11 mouse cellular contexts compared by ENCODE assay signal in the genomic region with DNA sequence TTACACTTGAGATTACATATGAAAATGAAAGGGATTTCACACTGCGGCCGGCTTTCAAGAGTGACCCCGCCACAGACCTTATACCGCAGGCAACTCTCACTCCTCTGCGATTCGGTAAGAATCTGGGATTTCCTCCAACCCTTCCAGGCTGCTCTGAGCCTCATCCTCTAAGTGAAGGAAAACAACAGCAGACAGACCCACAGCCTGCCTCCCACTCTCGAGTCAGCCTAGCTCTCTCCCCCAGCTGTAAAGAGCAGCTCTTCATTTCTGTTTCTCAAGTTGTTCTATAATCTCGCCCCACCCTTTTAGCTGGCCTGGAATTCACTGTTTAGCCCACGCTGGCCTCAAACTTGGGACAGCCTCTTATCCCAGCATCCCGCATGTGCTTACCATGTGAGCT. TPM values are rescaled to one million over a fixed set of nuclear protein-coding genes. Genes with fewer than 3 reads are reported as not detected.
DNase-seq lines count a peak whose midpoint lies in the region; ATAC-seq and TF ChIP-seq lines count a peak whose summit lies in the region.
"Had no signal": no experiment of that assay in that cellular context is flagged by ENCODE, and none has a peak within 500 bp of the region (broad histone marks: within the 10 kb centered on the region; RNA-seq: fewer than 3 reads in every experiment).

No protein-coding gene starts in this region.

- 66% methylated on average over 10 of the region's 10 CpGs for WGBS in forebrain, postnatal 0 days
- 80% methylated on average over 10 of the region's 10 CpGs for WGBS in forebrain, embryonic 14.5 days
- WGBS in heart, embryonic 13.5 days, result 53% methylated on average over 10 of the region's 10 CpGs
- WGBS in midbrain, embryonic 15.5 days, result 70% methylated on average over 10 of the region's 10 CpGs

- no peak overlapping the region for H3K9ac ChIP-seq in forebrain, postnatal 0 days
- no peak overlapping the region for H3K9ac ChIP-seq in forebrain, embryonic 14.5 days (ENCODE audit: low read length)
- peak overlapping the region; percentile 37; the same call in 1 of the 2 replicates for H3K9ac ChIP-seq in heart, embryonic 13.5 days
- no peak overlapping the region for H3K9ac ChIP-seq in midbrain, embryonic 15.5 days
- H3K9ac ChIP-seq: embryonic facial prominence, embryonic 13.5 days; neural tube, embryonic 12.5 days had no signal

- H3K4me2 ChIP-seq in forebrain, postnatal 0 days (ENCODE audit: low read depth), result no peak overlapping the region
- H3K4me2 ChIP-seq in forebrain, embryonic 14.5 days (ENCODE audit: low read length), result no peak overlapping the region
- H3K4me2 ChIP-seq in heart, embryonic 13.5 days, result peak overlapping the region; percentile 25; the same call in 1 of the 2 replicates
- no peak overlapping the region for H3K4me2 ChIP-seq in midbrain, embryonic 15.5 days
- H3K4me2 ChIP-seq: embryonic facial prominence, embryonic 13.5 days; neural tube, embryonic 12.5 days had no signal

- no peak overlapping the region for H3K4me3 ChIP-seq in forebrain, postnatal 0 days (ENCODE audit: low read depth, low read length)
- H3K4me3 ChIP-seq in forebrain, embryonic 14.5 days (ENCODE audit: low read depth, low read length), result no peak overlapping the region
- H3K4me3 ChIP-seq in layer of hippocampus, adult 2 months, result no peak overlapping the region; the same call in 1 of the 2 replicates
- no peak overlapping the region for H3K4me3 ChIP-seq in heart, embryonic 13.5 days
- H3K4me3 ChIP-seq in midbrain, embryonic 15.5 days, result no peak overlapping the region
- H3K4me3 ChIP-seq: embryonic facial prominence, embryonic 13.5 days; neural tube, embryonic 12.5 days had no signal

- no peaks in the 10 kb centered on the region; the same call in 1 of the 2 replicates for H3K27me3 ChIP-seq in forebrain, postnatal 0 days (ENCODE audit: insufficient read depth, low read length)
- no peaks in the 10 kb centered on the region for H3K27me3 ChIP-seq in forebrain, embryonic 14.5 days (replicated peaks; ENCODE audit: control insufficient read depth, insufficient read depth, low read length)
- H3K27me3 ChIP-seq in heart, embryonic 13.5 days (replicated peaks), result 0 out of 2 replicates have a peak, but pooled peaks cover 4% of the 10 kb centered on the region
- H3K27me3 ChIP-seq in midbrain, embryonic 15.5 days (replicated peaks), result no peaks in the 10 kb centered on the region
- H3K27me3 ChIP-seq: neural tube, embryonic 12.5 days had no signal

- peak; percentile 24; the same call in 1 of the 2 replicates for ATAC-seq in forebrain, postnatal 0 days
- ATAC-seq in forebrain, embryonic 14.5 days, result no peak
- no peak for ATAC-seq in heart, embryonic 13.5 days (ENCODE audit: extremely low read depth, insufficient number of reproducible peaks, low FRiP score, low TSS enrichment)
- no peak for ATAC-seq in midbrain, embryonic 15.5 days (replicated peaks)

- H3K9me3 ChIP-seq in forebrain, postnatal 0 days (ENCODE audit: low read length), result no peaks in the 10 kb centered on the region
- no peaks in the 10 kb centered on the region for H3K9me3 ChIP-seq in forebrain, embryonic 14.5 days (replicated peaks; ENCODE audit: control insufficient read depth, low read length)
- H3K9me3 ChIP-seq in heart, embryonic 13.5 days, result no peaks in the 10 kb centered on the region
- H3K9me3 ChIP-seq in midbrain, embryonic 15.5 days, result no peaks in the 10 kb centered on the region
- H3K9me3 ChIP-seq: embryonic facial prominence, embryonic 13.5 days; neural tube, embryonic 12.5 days had no signal

- no peak overlapping the region for H3K27ac ChIP-seq in forebrain, postnatal 0 days (ENCODE audit: low read depth, low read length)
- no peak overlapping the region for H3K27ac ChIP-seq in forebrain, embryonic 14.5 days (ENCODE audit: low read depth, low read length)
- H3K27ac ChIP-seq in layer of hippocampus, adult 2 months, result peak overlapping the region; percentile 61
- H3K27ac ChIP-seq in heart, embryonic 13.5 days (replicated peaks), result peak overlapping the region; percentile 92
- no peak overlapping the region for H3K27ac ChIP-seq in midbrain, embryonic 15.5 days
- H3K27ac ChIP-seq: embryonic facial prominence, embryonic 13.5 days; macrophage; neural tube, embryonic 12.5 days had no signal

- H3K36me3 ChIP-seq in forebrain, postnatal 0 days (ENCODE audit: insufficient read depth), result no peaks in the 10 kb centered on the region
- H3K36me3 ChIP-seq in forebrain, embryonic 14.5 days (ENCODE audit: control insufficient read depth, insufficient read depth, low read length), result no peaks in the 10 kb centered on the region
- no peaks in the 10 kb centered on the region for H3K36me3 ChIP-seq in heart, embryonic 13.5 days
- no peaks in the 10 kb centered on the region for H3K36me3 ChIP-seq in midbrain, embryonic 15.5 days (replicated peaks)
- H3K36me3 ChIP-seq: embryonic facial prominence, embryonic 13.5 days; neural tube, embryonic 12.5 days had no signal

- DNase-seq in forebrain, postnatal 0 days, result no peak
- no peak for DNase-seq in forebrain, embryonic 14.5 days (ENCODE audit: low spot score)
- DNase-seq in layer of hippocampus, adult 2 months (ENCODE audit: low spot score in 2 of 2), result peak; percentile 51 to 75
- no peak for DNase-seq in layer of hippocampus, postnatal 25 days (ENCODE audit: extremely low spot score in 1 of 2, low spot score in 1 of 2)
- peak; percentile 36 for DNase-seq in right cerebral cortex, postnatal 14 days
- DNase-seq in spleen, adult 18-20 months, result no peak

- H3K4me1 ChIP-seq in forebrain, postnatal 0 days (ENCODE audit: insufficient read depth), result no peaks in the 10 kb centered on the region
- H3K4me1 ChIP-seq in forebrain, embryonic 14.5 days (ENCODE audit: control insufficient read depth, insufficient read depth, low read length), result peaks cover 2% of the 10 kb centered on the region; the same call in 1 of the 2 replicates
- peaks cover 71% of the 10 kb centered on the region for H3K4me1 ChIP-seq in heart, embryonic 13.5 days
- H3K4me1 ChIP-seq in midbrain, embryonic 15.5 days, result peaks cover 37% of the 10 kb centered on the region

- no peak for TF ChIP-seq CTCF in forebrain, postnatal 0 days (IDR thresholded peaks at IDR 0.05; ENCODE audit: low read depth)
- no peak for TF ChIP-seq CTCF in layer of hippocampus, adult 2 months (conservative IDR thresholded peaks at IDR 0.05)

RNA-seq across cellular contexts. Expression of a gene that starts 7.4 kb away (rescaled TPM):
- 21.7 and 29.3 TPM in 2 replicates for total RNA-seq in forebrain, postnatal 0 days (2014; rRNA removed)
- polyA plus RNA-seq in forebrain, postnatal 0 days (2015; fragmentation: Nextera tagmentation; extraction: Ambion mirVana), result 4.5 and 4.9 TPM in 2 replicates
- 8.8 and 9.0 TPM in 2 replicates for polyA plus RNA-seq in forebrain, embryonic 14.5 days (2014; fragmentation: Nextera tagmentation; extraction: Ambion mirVana)
- 10 to 100 TPM; 44.0 to 46.4 TPM for total RNA-seq in layer of hippocampus, adult 2 months (2021)
- 10 to 100 TPM; 42.3 to 43.9 TPM for total RNA-seq in layer of hippocampus, postnatal 25 days (2021)
- polyA plus RNA-seq in heart, embryonic 13.5 days (2015; fragmentation: Nextera tagmentation; extraction: Ambion mirVana), result 2.7 and 3.2 TPM in 2 replicates
- 7.2 and 7.6 TPM in 2 replicates for polyA plus RNA-seq in midbrain, embryonic 15.5 days (2015; fragmentation: Nextera tagmentation; extraction: Ambion mirVana)

RNA-seq across cellular contexts. Expression of a gene that starts 8.2 kb away (rescaled TPM):
- 64.2 and 64.3 TPM in 2 replicates for total RNA-seq in forebrain, postnatal 0 days (2014; rRNA removed)
- polyA plus RNA-seq in forebrain, postnatal 0 days (2015; fragmentation: Nextera tagmentation; extraction: Ambion mirVana), result 64.6 and 74.4 TPM in 2 replicates
- 86.2 and 87.4 TPM in 2 replicates for polyA plus RNA-seq in forebrain, embryonic 14.5 days (2014; fragmentation: Nextera tagmentation; extraction: Ambion mirVana)
- total RNA-seq in layer of hippocampus, adult 2 months (2021), result 10 to 100 TPM; 99.2 to 99.8 TPM
- 10 to 100 TPM; 80.5 to 85.3 TPM for total RNA-seq in layer of hippocampus, postnatal 25 days (2021)
- 65.9 and 69.9 TPM in 2 replicates for polyA plus RNA-seq in heart, embryonic 13.5 days (2015; fragmentation: Nextera tagmentation; extraction: Ambion mirVana)
- 72.0 and 73.1 TPM in 2 replicates for polyA plus RNA-seq in midbrain, embryonic 15.5 days (2015; fragmentation: Nextera tagmentation; extraction: Ambion mirVana)

Comparison
In these comparisons a context has a peak if more than half of its experiments do, and no peak if none do; other contexts are left out.
1. DNase-seq: peak in layer of hippocampus, adult 2 months (2 of 2) and right cerebral cortex, postnatal 14 days (single experiment); none in forebrain, postnatal 0 days (single experiment), forebrain, embryonic 14.5 days (single experiment), layer of hippocampus, postnatal 25 days (0 of 2) and spleen, adult 18-20 months (0 of 2).
2. H3K27ac ChIP-seq: peak in layer of hippocampus, adult 2 months (single experiment) and heart, embryonic 13.5 days (single experiment); none in forebrain, postnatal 0 days (single experiment), forebrain, embryonic 14.5 days (single experiment) and midbrain, embryonic 15.5 days (single experiment).